Mouse (Mus musculus): ENCODE results near the gene Pabpn1. TPM values are rescaled to one million over a fixed set of nuclear protein-coding genes. Genes with fewer than 3 reads are reported as not detected.

Pabpn1 gene
- polyA plus RNA-seq, 1 experiment = 429 TPM

DNA sequence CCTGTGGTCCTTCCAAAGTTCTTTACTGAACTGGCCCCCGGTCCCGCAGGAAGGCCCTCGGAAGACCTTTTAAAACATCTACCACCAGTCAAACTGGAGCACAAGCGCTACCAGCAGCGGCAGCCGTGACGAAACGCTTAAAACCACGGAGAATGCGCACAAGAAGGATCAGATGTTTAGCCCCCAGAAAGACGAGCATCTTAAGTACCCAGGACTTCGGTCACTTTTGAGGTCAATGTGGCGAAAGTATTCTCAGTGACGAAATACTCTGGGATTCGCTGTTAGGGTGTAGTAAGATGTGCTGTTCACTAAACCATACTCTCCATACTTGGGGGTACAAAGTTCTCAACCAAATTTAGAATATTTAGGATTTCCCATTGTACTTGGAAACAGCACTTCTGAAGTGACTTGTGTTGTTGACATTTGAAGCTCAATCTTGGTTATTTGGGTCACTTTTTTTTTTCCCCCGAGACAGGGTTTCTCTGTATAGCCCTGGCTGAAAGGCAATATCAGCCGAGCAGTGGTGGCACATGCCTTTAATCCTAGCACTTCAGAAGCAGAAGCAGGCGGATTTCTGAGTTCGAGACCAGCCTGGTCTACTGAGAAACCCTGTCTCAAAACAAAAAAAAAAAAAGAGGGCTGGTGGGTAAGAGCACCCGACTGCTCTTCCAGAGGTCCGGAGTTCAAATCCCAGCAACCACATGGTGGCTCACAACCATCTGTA lies 27.8 kb upstream of the Pabpn1 start:
- Histone ChIP-seq H3K36me3 (ENCODE audit: control insufficient read depth, insufficient read depth, low read length) (no peaks in the 10 kb centered on the region), H3K4me1 (ENCODE audit: control insufficient read depth, insufficient read depth, low read length) (peaks cover 3% of the 10 kb centered on the region), H3K27me3 (ENCODE audit: control insufficient read depth, insufficient read depth, low read length) (no peaks in the 10 kb centered on the region), H3K27ac (ENCODE audit: control insufficient read depth, insufficient read depth, low read depth, low read length) (peak overlapping the region; percentile 55), H3K4me3 (ENCODE audit: control insufficient read depth, low read depth, low read length) (peak overlapping the region; percentile 88)
- no peak for TF ChIP-seq CTCF (IDR thresholded peaks at IDR 0.05; ENCODE audit: control insufficient read depth, insufficient read depth, insufficient replicate concordance, low read depth, low read length)

DNA sequence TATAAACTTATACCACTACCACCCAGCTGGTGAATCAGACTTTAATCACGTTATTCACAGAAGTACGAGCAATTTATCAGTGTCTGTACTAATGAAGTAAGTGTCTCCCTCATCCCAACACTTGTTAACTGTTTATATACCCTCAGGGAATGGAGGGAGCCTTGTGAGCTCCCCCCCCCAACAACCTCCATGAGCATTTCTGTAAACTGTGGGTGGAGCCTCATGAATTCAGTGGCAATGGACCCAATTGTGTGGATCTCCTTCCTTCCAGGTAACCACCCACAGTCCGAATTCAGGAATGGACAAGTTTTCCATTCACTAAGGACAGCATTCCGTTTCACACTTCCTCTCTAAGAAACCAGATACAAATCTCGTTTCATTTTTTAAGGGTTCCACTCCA lies 26.7 kb upstream of the Pabpn1 start:
- no peak for TF ChIP-seq CTCF (IDR thresholded peaks at IDR 0.05; ENCODE audit: control insufficient read depth, insufficient read depth, insufficient replicate concordance, low read depth, low read length)
- no peak for TF ChIP-seq POLR2A (IDR thresholded peaks at IDR 0.05; ENCODE audit: control insufficient read depth, low read depth, low read length)
- Histone ChIP-seq H3K4me3 (ENCODE audit: control insufficient read depth, low read depth, low read length) (peak overlapping the region; percentile 39; the same call in 1 of the 2 replicates), H3K27ac (ENCODE audit: control insufficient read depth, insufficient read depth, low read depth, low read length) (no peak overlapping the region), H3K27me3 (ENCODE audit: control insufficient read depth, insufficient read depth, low read length) (no peaks in the 10 kb centered on the region), H3K4me1 (ENCODE audit: control insufficient read depth, insufficient read depth, low read length) (peaks cover 3% of the 10 kb centered on the region), H3K36me3 (ENCODE audit: control insufficient read depth, insufficient read depth, low read length) (no peaks in the 10 kb centered on the region)

DNA sequence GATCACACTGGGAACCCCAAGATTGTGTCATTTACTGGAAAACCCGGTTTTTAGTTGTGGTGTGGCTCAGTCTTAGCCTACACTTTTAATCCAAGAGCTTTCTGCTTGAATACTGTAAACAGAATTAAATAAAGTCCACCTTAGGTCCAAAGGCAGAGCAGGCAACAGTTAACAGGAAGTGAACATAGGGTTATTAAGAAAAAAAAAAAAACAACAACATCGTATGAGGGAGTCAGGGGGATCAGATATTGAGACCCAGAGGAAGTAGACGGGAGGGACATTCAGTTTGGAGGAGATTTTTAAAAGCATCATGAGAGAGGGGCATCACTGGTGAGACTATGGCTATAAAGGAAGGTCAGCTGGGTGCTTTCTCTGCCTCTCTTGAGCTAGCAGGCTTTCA lies 26.0 kb upstream of the Pabpn1 start:
- Histone ChIP-seq H3K4me1 (ENCODE audit: control insufficient read depth, insufficient read depth, low read length) (peaks cover 3% of the 10 kb centered on the region), H3K27me3 (ENCODE audit: control insufficient read depth, insufficient read depth, low read length) (no peaks in the 10 kb centered on the region), H3K27ac (ENCODE audit: control insufficient read depth, insufficient read depth, low read depth, low read length) (no peak overlapping the region), H3K4me3 (ENCODE audit: control insufficient read depth, low read depth, low read length) (peak overlapping the region; percentile 18; the same call in 1 of the 2 replicates), H3K36me3 (ENCODE audit: control insufficient read depth, insufficient read depth, low read length) (no peaks in the 10 kb centered on the region)
- no peak for TF ChIP-seq CTCF (IDR thresholded peaks at IDR 0.05; ENCODE audit: control insufficient read depth, insufficient read depth, insufficient replicate concordance, low read depth, low read length)
- no peak for TF ChIP-seq POLR2A (IDR thresholded peaks at IDR 0.05; ENCODE audit: control insufficient read depth, low read depth, low read length)

DNA sequence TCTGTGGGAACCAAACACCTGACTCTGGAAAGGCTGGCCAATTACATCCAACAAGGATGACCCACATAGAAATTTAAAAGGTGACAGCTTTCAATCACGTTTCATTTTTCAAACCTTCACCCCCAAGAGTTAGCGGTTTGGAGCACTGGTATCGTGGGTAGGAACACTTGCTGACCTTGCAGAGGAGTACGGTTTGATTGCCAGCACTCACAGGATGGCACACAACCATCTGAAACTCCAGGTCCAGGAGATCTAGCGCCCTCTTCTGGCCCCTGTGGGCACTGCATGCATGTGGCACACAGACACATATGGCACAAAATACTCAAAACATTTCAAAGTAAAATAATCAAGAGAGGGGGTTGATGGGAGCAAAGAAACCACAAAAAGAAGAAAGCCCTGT lies 25.4 kb upstream of the Pabpn1 start:
- H3K27me3 ChIP-seq (ENCODE audit: control insufficient read depth, insufficient read depth, low read length) = no peaks in the 10 kb centered on the region

DNA sequence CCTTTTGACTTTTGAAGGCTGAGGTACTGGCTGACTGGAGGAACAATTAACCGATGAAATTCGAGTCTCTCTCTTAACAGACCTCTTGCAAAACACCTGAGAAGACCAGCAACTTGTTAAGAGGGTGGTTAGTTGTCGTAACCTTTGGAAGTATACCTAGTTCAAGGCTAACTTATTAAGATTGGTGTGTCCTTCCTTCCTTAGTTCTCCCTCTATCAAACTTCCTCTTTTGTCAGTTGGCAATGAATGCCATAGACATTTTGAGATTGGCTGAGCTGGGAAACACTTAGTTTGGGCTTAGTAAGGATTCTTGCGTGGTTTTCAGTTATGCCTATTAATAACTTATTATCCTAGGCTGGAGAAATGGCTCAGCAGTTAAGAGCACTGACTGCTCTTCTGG lies 24.3 kb upstream of the Pabpn1 start:
- Histone ChIP-seq H3K27me3 (ENCODE audit: control insufficient read depth, insufficient read depth, low read length) (no peaks in the 10 kb centered on the region), H3K36me3 (ENCODE audit: control insufficient read depth, insufficient read depth, low read length) (no peaks in the 10 kb centered on the region), H3K4me1 (ENCODE audit: control insufficient read depth, insufficient read depth, low read length) (peaks cover 3% of the 10 kb centered on the region), H3K27ac (ENCODE audit: control insufficient read depth, insufficient read depth, low read depth, low read length) (no peak overlapping the region), H3K4me3 (ENCODE audit: control insufficient read depth, low read depth, low read length) (no peak overlapping the region; the same call in 1 of the 2 replicates)
- TF ChIP-seq POLR2A (IDR thresholded peaks at IDR 0.05; ENCODE audit: control insufficient read depth, low read depth, low read length) (no peak), CTCF (IDR thresholded peaks at IDR 0.05; ENCODE audit: control insufficient read depth, insufficient read depth, insufficient replicate concordance, low read depth, low read length) (no peak)

More for the DNA sequence above, 25.4 kb upstream of the Pabpn1 start:
- H3K4me1 ChIP-seq (ENCODE audit: control insufficient read depth, insufficient read depth, low read length) = peaks cover 3% of the 10 kb centered on the region
- peak overlapping the region; percentile 14 for H3K4me3 ChIP-seq (ENCODE audit: control insufficient read depth, low read depth, low read length)
- no peak overlapping the region for H3K27ac ChIP-seq (ENCODE audit: control insufficient read depth, insufficient read depth, low read depth, low read length)
- no peak for TF ChIP-seq POLR2A (IDR thresholded peaks at IDR 0.05; ENCODE audit: control insufficient read depth, low read depth, low read length)
- TF ChIP-seq CTCF (IDR thresholded peaks at IDR 0.05; ENCODE audit: control insufficient read depth, insufficient read depth, insufficient replicate concordance, low read depth, low read length) = peak; percentile 86; the same call in 1 of the 2 replicates
- H3K36me3 ChIP-seq (ENCODE audit: control insufficient read depth, insufficient read depth, low read length) = no peaks in the 10 kb centered on the region

DNA sequence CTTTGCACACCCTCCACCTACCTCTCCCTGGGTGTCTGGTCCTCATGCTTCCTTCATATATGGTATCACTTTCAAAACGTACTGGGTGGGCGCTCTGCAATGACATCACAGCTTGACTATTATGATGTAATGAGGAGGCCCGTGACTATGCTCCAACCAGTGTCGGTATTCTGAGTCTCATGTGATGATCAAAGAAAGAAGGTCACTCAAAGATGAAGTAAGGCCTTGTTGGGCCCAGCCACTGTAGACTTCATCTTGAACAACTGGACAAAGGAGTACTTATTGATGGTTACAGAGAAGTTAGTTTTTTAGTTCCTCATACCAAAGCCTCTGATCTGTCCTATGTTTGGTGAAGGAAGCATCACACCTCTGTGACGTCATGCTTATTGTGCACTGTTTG lies 21.4 kb upstream of the Pabpn1 start, which contains the start of gene Homez:
Homez (minus strand) TSS at position 101 of the 400 bp plus-strand sequence.
- H3K4me3 ChIP-seq (ENCODE audit: control insufficient read depth, low read depth, low read length) = peak within 1 kb of the TSS; percentile 74
- no peaks in the 10 kb centered on the region for H3K36me3 ChIP-seq (ENCODE audit: control insufficient read depth, insufficient read depth, low read length)
- H3K27me3 ChIP-seq (ENCODE audit: control insufficient read depth, insufficient read depth, low read length) = no peaks in the 10 kb centered on the region
- peaks cover 3% of the 10 kb centered on the region for H3K4me1 ChIP-seq (ENCODE audit: control insufficient read depth, insufficient read depth, low read length)
- H3K27ac ChIP-seq (ENCODE audit: control insufficient read depth, insufficient read depth, low read depth, low read length) = peak within 1 kb of the TSS; percentile 29; the same call in 1 of the 2 replicates
- no peak; the same call in 1 of the 2 replicates for TF ChIP-seq POLR2A (IDR thresholded peaks at IDR 0.05; ENCODE audit: control insufficient read depth, low read depth, low read length)
- TF ChIP-seq CTCF (IDR thresholded peaks at IDR 0.05; ENCODE audit: control insufficient read depth, insufficient read depth, insufficient replicate concordance, low read depth, low read length) = no peak

DNA sequence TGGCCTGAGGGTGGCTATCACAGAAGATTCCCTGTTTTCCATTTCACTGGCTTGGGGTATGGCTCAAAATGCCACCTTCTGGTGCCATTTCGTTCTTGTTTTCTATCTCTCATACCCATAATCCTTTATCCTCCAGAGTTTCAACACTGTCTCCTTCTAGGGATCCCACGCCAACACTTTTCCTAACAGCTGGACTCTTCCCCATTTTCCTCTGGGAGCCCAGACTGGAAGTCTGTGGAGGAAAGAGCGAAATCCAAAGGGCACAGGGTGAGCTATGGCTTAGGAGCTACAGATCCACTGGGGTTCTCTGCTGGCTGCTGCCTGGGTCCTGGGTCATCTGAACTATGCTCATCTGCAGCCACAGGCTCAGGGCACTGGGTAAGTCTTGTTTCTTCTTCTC lies 18.1 kb upstream of the Pabpn1 start:
- Histone ChIP-seq H3K36me3 (ENCODE audit: control insufficient read depth, insufficient read depth, low read length) (no peaks in the 10 kb centered on the region), H3K4me3 (ENCODE audit: control insufficient read depth, low read depth, low read length) (no peak overlapping the region), H3K27ac (ENCODE audit: control insufficient read depth, insufficient read depth, low read depth, low read length) (no peak overlapping the region), H3K27me3 (ENCODE audit: control insufficient read depth, insufficient read depth, low read length) (no peaks in the 10 kb centered on the region), H3K4me1 (ENCODE audit: control insufficient read depth, insufficient read depth, low read length) (peaks cover 9% of the 10 kb centered on the region)
- no peak for TF ChIP-seq POLR2A (IDR thresholded peaks at IDR 0.05; ENCODE audit: control insufficient read depth, low read depth, low read length)
- no peak for TF ChIP-seq CTCF (IDR thresholded peaks at IDR 0.05; ENCODE audit: control insufficient read depth, insufficient read depth, insufficient replicate concordance, low read depth, low read length)

Measured in testis, adult 2 months (tissue).